ENCODE assay signal across 1 mouse cellular context in the genomic region with DNA sequence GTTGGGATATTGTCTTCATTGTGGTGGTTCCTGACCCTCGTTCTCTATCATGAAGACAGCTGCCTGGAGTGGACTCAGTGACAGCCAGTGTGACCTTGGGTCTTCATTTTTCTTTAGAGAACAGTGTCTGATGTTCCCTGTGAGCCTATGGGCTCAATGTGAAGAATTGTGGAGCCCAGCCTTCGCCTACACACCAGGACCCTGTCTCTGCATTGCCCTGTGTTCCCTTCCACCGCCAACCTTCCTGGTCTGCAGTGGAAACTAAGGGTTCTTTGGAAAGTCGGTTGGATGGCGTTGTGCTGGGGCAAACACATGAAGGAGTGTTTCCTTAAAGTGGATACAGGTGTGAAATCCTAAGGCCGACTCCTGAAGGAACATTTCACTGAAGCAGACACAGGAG. TPM values are rescaled to one million over a fixed set of nuclear protein-coding genes. Genes with fewer than 3 reads are reported as not detected.
"Had no signal": no experiment of that assay in that cellular context is flagged by ENCODE, and none has a peak within 500 bp of the region (broad histone marks: within the 10 kb centered on the region; RNA-seq: fewer than 3 reads in every experiment).

No protein-coding gene starts in this region.

RNA-seq across cellular contexts. Expression of gene H2-Q10, which starts 41.0 kb away (rescaled TPM):
- polyA plus RNA-seq: forebrain, embryonic 13.5 days had no signal
